Mouse (Mus musculus) ES-Bruce4 (cell line): ENCODE measurements around the gene Ndel1. TPM values are rescaled to one million over a fixed set of nuclear protein-coding genes. Genes with fewer than 3 reads are reported as not detected.

Experiments
- H3K27ac ChIP-seq: 2 replicates; pipeline ENCODE4 v1.5.1; 2012; ENCODE audit warnings: low read length, inconsistent platforms; ENCODE audit not compliant: insufficient read depth
- H3K27me3 ChIP-seq: 2 replicates; pipeline ENCODE4 v1.6.1; 2012; ENCODE audit warnings: mild to moderate bottlenecking, low read length, inconsistent platforms; ENCODE audit not compliant: control insufficient read depth, poor library complexity, insufficient read depth, severe bottlenecking
- H3K36me3 ChIP-seq: 2 replicates; pipeline ENCODE4 v1.6.1; 2012; ENCODE audit warnings: inconsistent platforms, mild to moderate bottlenecking, low read length, moderate library complexity; ENCODE audit not compliant: control insufficient read depth, poor library complexity, insufficient read depth, severe bottlenecking
- H3K4me1 ChIP-seq: one replicate; pipeline ENCODE4 v1.8.1; 2011; ENCODE audit warnings: low read length; ENCODE audit not compliant: control insufficient read depth, insufficient read depth
- H3K4me3 ChIP-seq: 2 replicates; pipeline ENCODE4 v1.5.1; 2011; ENCODE audit warnings: low read depth, mild to moderate bottlenecking, low read length
- H3K9ac ChIP-seq: 2 replicates; pipeline ENCODE4 v1.6.1; 2012; ENCODE audit warnings: low read depth, mild to moderate bottlenecking, inconsistent platforms; ENCODE audit not compliant: poor library complexity, severe bottlenecking
- H3K9me3 ChIP-seq: replicated peaks from 2 replicates; pipeline ENCODE4 v1.6.1; 2012; ENCODE audit warnings: mild to moderate bottlenecking, low read length, inconsistent platforms; ENCODE audit not compliant: control insufficient read depth, poor library complexity, insufficient read depth, severe bottlenecking
- CTCF ChIP-seq: IDR thresholded peaks from one replicate; pipeline ENCODE4 v1.8.1; 2011; ENCODE audit warnings: low read depth, low read length
- EP300 ChIP-seq: IDR thresholded peaks from 2 replicates; pipeline ENCODE4 v1.6.1; 2011; ENCODE audit warnings: low read depth, low read length; ENCODE audit not compliant: insufficient read depth
- POLR2A ChIP-seq: IDR thresholded peaks from one replicate; pipeline ENCODE4 v1.8.1; 2011; ENCODE audit warnings: low read length; ENCODE audit not compliant: insufficient read depth
- polyA plus RNA-seq: library from polyadenylated mRNA; stranded (reverse); fragments of >200 nt; gene quantifications from 2 replicates; pipeline ENCODE4 v1.2.4, GENCODE M21; 2011; ENCODE audit warnings: low read depth; ENCODE audit not compliant: missing spikeins, insufficient read depth, insufficient read length

Ndel1 gene
- polyA plus RNA-seq, 1 experiment: 71.7 TPM

DNA sequence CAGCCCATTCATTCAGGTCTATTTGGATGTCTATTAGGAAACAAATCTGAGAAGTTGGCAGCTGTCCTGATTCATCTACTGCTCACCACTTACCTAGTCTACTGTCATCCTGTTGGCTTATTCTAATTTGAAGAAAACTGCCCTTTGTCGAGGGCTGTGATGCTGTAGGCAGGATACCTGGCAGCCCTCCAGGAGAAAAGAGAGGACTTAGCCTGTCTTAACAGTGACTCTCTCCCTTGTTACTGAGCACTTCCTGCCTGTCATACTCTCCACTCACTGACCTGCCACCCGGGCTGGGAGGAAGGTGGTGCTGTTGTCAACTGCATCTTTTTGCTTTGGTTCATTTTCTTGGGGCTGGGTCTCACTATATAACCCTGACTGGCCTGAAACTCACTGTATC lies 19.0 kb upstream of the Ndel1 start:
- H3K9me3 ChIP-seq: no peaks in the 10 kb centered on the region
- TF ChIP-seq CTCF (no peak), EP300 (no peak), POLR2A (no peak)

DNA sequence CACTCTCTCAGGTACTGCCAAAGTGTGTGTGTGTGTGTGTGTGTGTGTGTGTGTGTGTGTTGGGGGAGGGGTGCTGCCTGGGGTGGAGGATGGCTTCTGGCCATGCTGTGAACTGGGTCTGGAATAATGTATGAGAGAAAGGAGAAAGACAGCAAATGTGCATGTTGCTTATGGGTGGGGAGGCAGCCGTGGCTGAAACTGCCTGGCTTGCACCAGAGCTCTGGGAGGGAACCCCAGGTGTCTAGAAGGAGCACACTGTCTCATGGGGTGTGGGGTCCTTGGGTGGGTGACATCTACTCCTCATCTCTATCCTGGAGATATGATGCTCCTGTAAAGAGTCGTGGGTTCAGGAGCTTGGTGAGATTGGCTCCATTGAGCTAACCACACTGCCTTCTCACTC lies 17.0 kb upstream of the Ndel1 start:
- no peak overlapping the region for H3K9ac ChIP-seq
- no peak overlapping the region for H3K4me3 ChIP-seq
- no peaks in the 10 kb centered on the region for H3K4me1 ChIP-seq
- no peaks in the 10 kb centered on the region for H3K27me3 ChIP-seq
- no peaks in the 10 kb centered on the region for H3K36me3 ChIP-seq
- no peaks in the 10 kb centered on the region for H3K9me3 ChIP-seq
- no peak overlapping the region for H3K27ac ChIP-seq
- no peak for TF ChIP-seq EP300
- no peak for TF ChIP-seq CTCF

More for the DNA sequence above, 19.0 kb upstream of the Ndel1 start:
- Histone ChIP-seq H3K4me3 (no peak overlapping the region), H3K27me3 (no peaks in the 10 kb centered on the region), H3K9ac (no peak overlapping the region), H3K36me3 (no peaks in the 10 kb centered on the region), H3K27ac (no peak overlapping the region), H3K4me1 (no peaks in the 10 kb centered on the region)

DNA sequence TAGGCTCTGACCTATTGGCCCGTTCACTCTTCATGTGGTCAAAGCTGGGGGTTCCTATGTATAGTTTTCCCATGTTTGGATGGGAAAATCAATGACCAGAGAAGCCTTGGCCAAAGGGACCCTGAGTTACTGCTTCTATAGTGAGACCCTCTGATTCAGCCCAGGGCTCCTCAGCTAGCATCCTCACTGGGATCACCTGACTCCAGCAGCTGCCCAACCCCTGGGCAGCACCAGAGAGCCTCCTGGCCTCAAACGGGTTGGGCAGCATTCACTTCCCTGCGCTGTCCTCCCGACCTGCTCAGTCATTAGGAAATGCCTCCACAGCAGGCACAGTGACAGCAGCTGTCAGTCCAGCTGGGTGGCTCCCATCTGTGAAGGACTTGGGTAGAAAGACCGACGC lies 16.6 kb upstream of the Ndel1 start, which contains the start of gene Rnf222:
TSS of gene Rnf222 (plus strand) at position 301 of the 400 bp plus-strand sequence.
- no peaks in the 10 kb centered on the region for H3K4me1 ChIP-seq
- no peak within 1 kb of the TSS for H3K27ac ChIP-seq
- H3K36me3 ChIP-seq: no peaks in the 10 kb centered on the region
- H3K9ac ChIP-seq: no peak within 1 kb of the TSS
- no peak for TF ChIP-seq CTCF
- TF ChIP-seq POLR2A: no peak
- TF ChIP-seq EP300: no peak
- H3K9me3 ChIP-seq: no peaks in the 10 kb centered on the region
- no peak within 1 kb of the TSS for H3K4me3 ChIP-seq
- H3K27me3 ChIP-seq: no peaks in the 10 kb centered on the region

DNA sequence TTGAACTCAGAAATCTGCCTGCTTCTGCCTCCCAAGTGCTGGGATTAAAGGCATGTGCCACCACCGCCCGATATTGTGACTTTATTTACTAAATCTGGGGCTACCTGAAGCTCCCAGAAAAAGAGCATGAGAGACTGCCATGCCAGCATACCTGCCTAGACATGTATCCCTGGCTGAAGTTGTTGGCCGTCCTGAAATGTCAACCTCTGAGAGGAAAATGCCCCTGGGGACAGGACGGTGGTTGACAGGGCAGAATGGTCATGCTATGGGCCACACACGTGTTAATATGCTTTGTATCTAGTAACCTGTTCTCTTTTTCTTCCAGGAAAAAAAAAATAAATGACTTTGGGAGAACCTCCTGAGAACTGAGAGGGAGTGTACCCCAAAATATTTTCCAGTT lies 14.4 kb upstream of the Ndel1 start:
- H3K9me3 ChIP-seq: no peaks in the 10 kb centered on the region
- no peak overlapping the region for H3K27ac ChIP-seq
- no peaks in the 10 kb centered on the region for H3K27me3 ChIP-seq
- TF ChIP-seq CTCF (no peak), POLR2A (no peak), EP300 (no peak)
- no peaks in the 10 kb centered on the region for H3K36me3 ChIP-seq
- H3K4me1 ChIP-seq: no peaks in the 10 kb centered on the region
- no peak overlapping the region for H3K4me3 ChIP-seq
- no peak overlapping the region for H3K9ac ChIP-seq

DNA sequence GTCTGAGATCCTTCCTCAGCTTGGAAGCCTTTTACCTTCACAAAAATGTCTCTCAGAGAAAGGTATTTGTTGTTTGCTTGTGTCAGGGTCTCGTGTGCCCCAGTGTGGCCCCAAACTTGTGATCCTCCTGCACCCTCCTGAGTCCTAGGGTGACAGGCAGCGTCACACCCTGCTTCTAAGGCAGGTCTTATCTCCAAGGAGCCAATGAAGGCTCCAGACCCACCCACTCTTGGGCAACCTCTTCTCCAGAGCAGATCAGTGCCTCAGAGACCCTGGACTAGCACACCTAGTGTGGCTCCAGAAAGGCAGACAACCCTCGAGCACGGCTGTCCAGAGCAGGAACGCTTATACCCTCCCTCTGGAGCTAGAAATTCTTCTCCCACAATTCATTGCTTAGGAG lies 12.7 kb upstream of the Ndel1 start:
- H3K36me3 ChIP-seq: no peaks in the 10 kb centered on the region
- H3K4me3 ChIP-seq: no peak overlapping the region
- H3K27ac ChIP-seq: no peak overlapping the region
- H3K27me3 ChIP-seq: no peaks in the 10 kb centered on the region
- no peaks in the 10 kb centered on the region for H3K9me3 ChIP-seq
- no peak overlapping the region for H3K9ac ChIP-seq
- TF ChIP-seq EP300: no peak
- no peak for TF ChIP-seq POLR2A
- TF ChIP-seq CTCF: no peak
- H3K4me1 ChIP-seq: no peaks in the 10 kb centered on the region

DNA sequence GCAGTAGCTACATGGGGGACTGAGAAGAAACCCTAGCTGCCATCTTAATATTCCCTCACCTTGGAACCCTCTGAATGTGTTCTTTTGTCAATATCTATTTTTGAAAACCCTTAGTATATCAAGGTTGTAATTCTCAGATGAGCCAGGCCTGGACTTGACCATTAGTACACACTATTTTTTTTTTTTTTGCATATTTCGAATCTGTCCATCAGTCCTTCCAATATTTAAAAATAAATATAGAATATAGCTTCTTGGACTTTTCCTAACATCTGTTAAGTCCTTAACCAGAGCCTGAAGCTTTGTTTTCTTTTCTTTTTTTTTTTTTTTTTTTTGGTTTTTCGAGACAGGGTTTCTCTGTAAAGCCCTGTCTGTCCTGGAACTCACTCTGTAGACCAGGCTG lies 12.2 kb upstream of the Ndel1 start:
- no peaks in the 10 kb centered on the region for H3K27me3 ChIP-seq
- TF ChIP-seq POLR2A (no peak), EP300 (no peak), CTCF (no peak)
- H3K4me3 ChIP-seq: no peak overlapping the region
- no peak overlapping the region for H3K9ac ChIP-seq
- H3K36me3 ChIP-seq: no peaks in the 10 kb centered on the region
- no peak overlapping the region for H3K27ac ChIP-seq
- H3K4me1 ChIP-seq: no peaks in the 10 kb centered on the region
- no peaks in the 10 kb centered on the region for H3K9me3 ChIP-seq
